Mouse (Mus musculus): ENCODE measurements around the gene Ppp2r5c.

GRCm38 (mm10) chr12:110401871-110402270 is 45.0 kb upstream of the Ppp2r5c start:
- TF ChIP-seq CTCF (IDR thresholded peaks at IDR 0.05; ENCODE audit: low read depth, low read length) (no peak), POLR2A (IDR thresholded peaks at IDR 0.05; ENCODE audit: extremely low read depth, insufficient read depth, low read length) (no peak)
